Comparison of ENCODE assay signal across 23 mouse cellular contexts in genomic region chr2:71360192-71360591, GRCm38 (mm10). TPM values are rescaled to one million over a fixed set of nuclear protein-coding genes. Genes with fewer than 3 reads are reported as not detected.
DNase-seq lines count a peak whose midpoint lies in the region; ATAC-seq and TF ChIP-seq lines count a peak whose summit lies in the region.
"Had no signal": no experiment of that assay in that cellular context is flagged by ENCODE, and none has a peak within 500 bp of the region (broad histone marks: within the 10 kb centered on the region; RNA-seq: fewer than 3 reads in every experiment).

No protein-coding gene starts in this region.

- H3K9me3 ChIP-seq in intestine, postnatal 0 days (ENCODE audit: control insufficient read depth) = no peaks in the 10 kb centered on the region
- H3K9me3 ChIP-seq: embryonic facial prominence, embryonic 12.5 days; limb, embryonic 15.5 days; megakaryocyte, embryonic 14.5 days; midbrain, embryonic 13.5 days had no signal

- DNase-seq in CD4-positive, CD25-positive, alpha-beta regulatory T cell, adult 2 months (ENCODE audit: low read depth, low spot score) = peak; percentile 55
- peak; percentile 12 to 41 for DNase-seq in CD8-positive naive resting alpha-beta T cell, adult 2 months (ENCODE audit: low read depth in 2 of 2, low spot score in 2 of 2)
- peak; percentile 75 for DNase-seq in naive thymus-derived CD4-positive, alpha-beta T cell, adult 2 months (ENCODE audit: low read depth)
- DNase-seq in thymus, postnatal 14 days = peak; percentile 70
- DNase-seq in lung, postnatal 10 days = no peak
- DNase-seq in right cerebral cortex, postnatal 4 days = no peak
- DNase-seq: adrenal gland, postnatal 10 days; cerebellum, adult 18-20 months; cerebellum, postnatal 14 days; gastrocnemius, postnatal 10 days; heart, adult 11 months; left cerebral cortex, postnatal 4 days; lung, embryonic 14.5 days; lung, postnatal 36 days; right cerebral cortex, postnatal 14 days; spleen, adult 18-20 months had no signal

- ATAC-seq in intestine, postnatal 0 days = no peak
- ATAC-seq: midbrain, embryonic 13.5 days had no signal

- TF ChIP-seq CTCF in intestine, postnatal 0 days (IDR thresholded peaks at IDR 0.05; ENCODE audit: low read depth) = no peak

- no peaks in the 10 kb centered on the region for H3K27me3 ChIP-seq in intestine, postnatal 0 days (replicated peaks; ENCODE audit: control insufficient read depth, insufficient read depth, low read length)
- H3K27me3 ChIP-seq: embryonic facial prominence, embryonic 12.5 days; limb, embryonic 15.5 days; megakaryocyte, embryonic 14.5 days; midbrain, embryonic 13.5 days had no signal

- no peak overlapping the region for H3K9ac ChIP-seq in intestine, postnatal 0 days (ENCODE audit: low read depth, low read length)
- H3K9ac ChIP-seq: embryonic facial prominence, embryonic 12.5 days; limb, embryonic 15.5 days; liver, embryonic 14.5 days; lung, embryonic 14.5 days; midbrain, embryonic 13.5 days had no signal

- no peaks in the 10 kb centered on the region for H3K36me3 ChIP-seq in intestine, postnatal 0 days (ENCODE audit: control insufficient read depth, insufficient read depth)
- H3K36me3 ChIP-seq: limb, embryonic 15.5 days had no signal

- no peaks in the 10 kb centered on the region for H3K4me1 ChIP-seq in intestine, postnatal 0 days (replicated peaks; ENCODE audit: control insufficient read depth, insufficient read depth, low read length)
- H3K4me1 ChIP-seq: limb, embryonic 15.5 days had no signal

- no peak overlapping the region for H3K4me2 ChIP-seq in intestine, postnatal 0 days (replicated peaks; ENCODE audit: low read depth)
- H3K4me2 ChIP-seq: embryonic facial prominence, embryonic 12.5 days; heart, embryonic 11.5 days; limb, embryonic 15.5 days; lung, embryonic 14.5 days; midbrain, embryonic 13.5 days had no signal

- WGBS in intestine, postnatal 0 days = 65% methylated on average over 1 of the region's 1 CpGs

- no peak overlapping the region for H3K4me3 ChIP-seq in intestine, postnatal 0 days (ENCODE audit: low read depth, low read length)
- H3K4me3 ChIP-seq: embryonic facial prominence, embryonic 12.5 days; limb, embryonic 15.5 days; megakaryocyte, embryonic 14.5 days; midbrain, embryonic 13.5 days had no signal

- no peak overlapping the region for H3K27ac ChIP-seq in intestine, postnatal 0 days (ENCODE audit: low read depth, low read length)
- H3K27ac ChIP-seq: embryonic facial prominence, embryonic 12.5 days; limb, embryonic 15.5 days; liver, embryonic 14.5 days; midbrain, embryonic 13.5 days had no signal

RNA-seq across cellular contexts. Expression of gene Slc25a12, which starts 7.4 kb away (rescaled TPM):
- 14.7 and 14.9 TPM in 2 replicates for polyA plus RNA-seq in intestine, postnatal 0 days (2015; fragmentation: Nextera tagmentation; extraction: Ambion mirVana)

RNA-seq across cellular contexts. Expression of gene Hat1, which starts 28.6 kb away (rescaled TPM):
- 39.4 and 39.6 TPM in 2 replicates for polyA plus RNA-seq in intestine, postnatal 0 days (2015; fragmentation: Nextera tagmentation; extraction: Ambion mirVana)

Comparison
In these comparisons a context has a peak if more than half of its experiments do, and no peak if none do; other contexts are left out.
1. DNase-seq: peak in CD4-positive, CD25-positive, alpha-beta regulatory T cell, adult 2 months (single experiment), CD8-positive naive resting alpha-beta T cell, adult 2 months (2 of 2), naive thymus-derived CD4-positive, alpha-beta T cell, adult 2 months (single experiment) and thymus, postnatal 14 days (single experiment); none in lung, postnatal 10 days (single experiment) and right cerebral cortex, postnatal 4 days (single experiment).